ENCODE assay signal across 9 mouse cellular contexts in the genomic region with DNA sequence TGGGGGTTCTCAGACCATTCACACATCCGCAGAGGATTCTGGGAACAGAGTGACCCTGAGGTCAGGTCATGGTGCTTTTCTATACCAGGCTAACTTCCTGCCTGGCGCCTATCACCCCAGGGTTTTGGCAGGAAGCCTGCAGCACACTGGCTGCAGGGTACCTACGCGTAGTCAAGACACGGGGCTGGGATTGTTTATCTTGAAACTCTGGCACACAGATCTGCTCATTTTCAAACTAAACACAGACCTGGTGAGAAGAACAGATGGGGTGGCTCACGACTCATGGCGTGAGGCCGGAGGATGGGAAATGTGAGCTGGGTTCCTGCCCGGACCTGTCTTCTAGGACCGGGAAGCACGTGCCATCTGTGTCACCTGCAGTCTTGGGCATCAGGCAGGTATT. TPM values are rescaled to one million over a fixed set of nuclear protein-coding genes. Genes with fewer than 3 reads are reported as not detected.
DNase-seq lines count a peak whose midpoint lies in the region; ATAC-seq lines count a peak whose summit lies in the region.
"Had no signal": no experiment of that assay in that cellular context is flagged by ENCODE, and none has a peak within 500 bp of the region (broad histone marks: within the 10 kb centered on the region; RNA-seq: fewer than 3 reads in every experiment).

No protein-coding gene starts in this region.

- ATAC-seq in heart, embryonic 16.5 days (replicated peaks; ENCODE audit: extremely low read depth, insufficient read depth, low FRiP score), result peak; percentile 53
- no peak for ATAC-seq in neural tube, embryonic 13.5 days (ENCODE audit: low read depth)

- no peak overlapping the region for H3K9ac ChIP-seq in heart, embryonic 16.5 days (ENCODE audit: low read length)
- H3K9ac ChIP-seq in neural tube, embryonic 13.5 days, result no peak overlapping the region
- H3K9ac ChIP-seq: liver, embryonic 15.5 days had no signal

- H3K4me1 ChIP-seq in heart, embryonic 16.5 days (ENCODE audit: control insufficient read depth, insufficient read depth, low read length), result peaks cover 26% of the 10 kb centered on the region
- peaks cover 27% of the 10 kb centered on the region for H3K4me1 ChIP-seq in limb, embryonic 10.5 days
- H3K4me1 ChIP-seq in neural tube, embryonic 13.5 days (replicated peaks), result peaks cover 39% of the 10 kb centered on the region

- peaks cover 3% of the 10 kb centered on the region; the same call in 1 of the 2 replicates for H3K9me3 ChIP-seq in heart, embryonic 16.5 days (replicated peaks; ENCODE audit: control insufficient read depth, low read length)
- no peaks in the 10 kb centered on the region for H3K9me3 ChIP-seq in limb, embryonic 10.5 days (replicated peaks)
- no peaks in the 10 kb centered on the region for H3K9me3 ChIP-seq in neural tube, embryonic 13.5 days
- H3K9me3 ChIP-seq: liver, embryonic 15.5 days had no signal

- peaks cover 7% of the 10 kb centered on the region for H3K36me3 ChIP-seq in heart, embryonic 16.5 days (ENCODE audit: control insufficient read depth, insufficient read depth)
- H3K36me3 ChIP-seq in limb, embryonic 10.5 days, result peaks cover 10% of the 10 kb centered on the region
- peaks cover 9% of the 10 kb centered on the region for H3K36me3 ChIP-seq in neural tube, embryonic 13.5 days

- no peak overlapping the region for H3K4me3 ChIP-seq in heart, embryonic 16.5 days (ENCODE audit: low read length)
- no peak overlapping the region for H3K4me3 ChIP-seq in limb, embryonic 10.5 days
- no peak overlapping the region for H3K4me3 ChIP-seq in neural tube, embryonic 13.5 days
- H3K4me3 ChIP-seq: liver, embryonic 15.5 days had no signal

- no peaks in the 10 kb centered on the region for H3K27me3 ChIP-seq in heart, embryonic 16.5 days (ENCODE audit: control insufficient read depth, insufficient read depth, low read length)
- H3K27me3 ChIP-seq in limb, embryonic 10.5 days (ENCODE audit: low read depth, poor library complexity, severe bottlenecking), result no peaks in the 10 kb centered on the region
- H3K27me3 ChIP-seq in neural tube, embryonic 13.5 days, result no peaks in the 10 kb centered on the region
- H3K27me3 ChIP-seq: liver, embryonic 15.5 days had no signal

- peak; percentile 84 for DNase-seq in right cerebral cortex, adult 18-20 months
- no peak for DNase-seq in right cerebral cortex, postnatal 4 days
- DNase-seq in embryo, embryonic 10 days (ENCODE audit: low spot score), result peak; percentile 65
- no peak for DNase-seq in limb, embryonic 10.5 days (ENCODE audit: low spot score)
- DNase-seq in gastrocnemius, adult 18-20 months (ENCODE audit: low spot score), result no peak
- DNase-seq in thymus, postnatal 10 days (ENCODE audit: low spot score in 2 of 2), result no peak

- H3K27ac ChIP-seq in heart, embryonic 16.5 days (ENCODE audit: low read length), result peak overlapping the region; percentile 69
- peak overlapping the region; percentile 17; the same call in 1 of the 2 replicates for H3K27ac ChIP-seq in limb, embryonic 10.5 days
- H3K27ac ChIP-seq in neural tube, embryonic 13.5 days (replicated peaks), result peak overlapping the region; percentile 85
- H3K27ac ChIP-seq: liver, embryonic 15.5 days had no signal

- 26% methylated on average over 11 of the region's 11 CpGs for WGBS in heart, embryonic 16.5 days
- WGBS in limb, embryonic 10.5 days, result 59% methylated on average over 11 of the region's 11 CpGs
- WGBS in neural tube, embryonic 13.5 days, result 54% methylated on average over 11 of the region's 11 CpGs

- no peak overlapping the region for H3K4me2 ChIP-seq in heart, embryonic 16.5 days (ENCODE audit: low read depth, low read length)
- H3K4me2 ChIP-seq in neural tube, embryonic 13.5 days, result no peak overlapping the region
- H3K4me2 ChIP-seq: liver, embryonic 15.5 days had no signal

RNA-seq across cellular contexts. Expression of a gene that starts 52.5 kb away (rescaled TPM):
- polyA plus RNA-seq in heart, embryonic 16.5 days (2015; fragmentation: Nextera tagmentation; extraction: Ambion mirVana), result 26.9 and 27.4 TPM in 2 replicates
- 17.0 and 18.1 TPM in 2 replicates for polyA plus RNA-seq in limb, embryonic 10.5 days (2016; fragmentation: Nextera tagmentation; extraction: Ambion mirVana)
- polyA plus RNA-seq in neural tube, embryonic 13.5 days (2015; fragmentation: Nextera tagmentation; extraction: Ambion mirVana), result 28.3 and 30.7 TPM in 2 replicates
- 1 to 10 TPM; 6.8 to 7.3 TPM for total RNA-seq in gastrocnemius, adult 18-20 months (2021)

Comparison
In these comparisons a context has a peak if more than half of its experiments do, and no peak if none do; other contexts are left out.
1. DNase-seq: peak in right cerebral cortex, adult 18-20 months (single experiment) and embryo, embryonic 10 days (single experiment); none in right cerebral cortex, postnatal 4 days (single experiment), limb, embryonic 10.5 days (single experiment), gastrocnemius, adult 18-20 months (single experiment) and thymus, postnatal 10 days (0 of 2).
2. H3K27ac ChIP-seq: peak in every context shown above with its lines; median percentile 85 in neural tube, embryonic 13.5 days; 69 in heart, embryonic 16.5 days; 17 in limb, embryonic 10.5 days.